Mouse (Mus musculus) liver, embryonic 18 days (tissue): ENCODE measurements around the gene Ajm1. TPM values are rescaled to one million over a fixed set of nuclear protein-coding genes. Genes with fewer than 3 reads are reported as not detected.

Experiments used
- polyA plus RNA-seq: library from polyadenylated mRNA; depleted of rRNA; stranded (reverse); fragments of >200 nt; gene quantifications from 2 replicates; pipeline ENCODE4 v1.2.3, GENCODE M21; 2012; rRNA removed

Gene Ajm1
- 0.05 and 0.13 TPM in 2 replicates for polyA plus RNA-seq

DNA sequence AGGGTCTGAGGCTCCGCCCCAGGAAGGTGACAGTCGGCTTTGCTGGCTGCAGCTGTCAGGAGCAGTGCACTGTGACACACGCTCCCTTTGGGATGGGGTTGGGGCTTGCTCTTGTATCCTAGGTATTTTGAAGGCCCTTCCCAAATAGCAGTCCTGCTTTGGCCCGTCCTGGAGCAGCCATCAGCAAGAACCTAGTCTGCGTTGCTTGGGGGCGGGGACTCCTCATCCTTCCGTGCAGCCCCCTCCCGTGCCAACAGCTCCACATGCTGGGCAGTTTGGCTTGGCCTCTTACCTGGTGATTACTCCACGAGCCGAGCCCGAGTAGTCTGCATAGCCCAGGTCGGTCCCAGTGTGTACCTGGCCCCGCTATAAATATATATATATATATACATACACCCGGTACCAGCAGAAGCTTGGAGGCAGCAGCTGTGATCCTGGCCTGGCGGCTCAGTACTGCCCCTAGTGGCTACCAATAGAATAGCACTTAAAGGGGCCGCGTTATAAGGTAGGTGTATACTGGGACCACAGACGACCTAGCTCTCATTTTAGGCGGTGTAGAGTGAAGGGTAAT is at the start of gene Ajm1:
Gene Ajm1 (minus strand): TSS at position 464 of the 571 bp plus-strand sequence.

GRCm38 (mm10) chr2:25627811-25628210 is 46.3 kb upstream of the Ajm1 start, which contains the start of gene Fcna:
TSS of gene Fcna (minus strand) at chr2:25628030.

GRCm38 (mm10) chr2:25621229-25622200 is 40.0 kb upstream of the Ajm1 start, which contains the start of gene Tmem141:
TSS of gene Tmem141 (minus strand) at chr2:25622005.

DNA sequence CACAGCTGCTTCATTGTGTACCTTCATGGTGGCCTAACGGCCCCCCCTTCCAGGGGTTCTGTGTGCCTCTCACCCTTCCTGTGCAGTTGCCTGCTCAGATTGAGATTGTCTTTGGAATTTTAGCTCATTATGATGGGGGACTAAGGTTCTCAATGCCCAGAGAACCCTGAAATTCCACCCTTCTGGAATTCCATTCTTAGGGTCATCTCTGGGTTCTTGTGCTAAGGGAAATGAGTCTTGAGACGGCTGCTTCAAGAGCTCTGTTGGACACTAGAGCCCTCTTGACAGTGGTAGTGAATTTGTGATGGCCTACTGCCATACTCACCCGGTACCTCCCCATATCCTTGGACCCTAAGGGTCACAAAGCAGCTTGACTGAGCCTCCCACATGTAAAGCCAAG is 36.0 kb upstream of the Ajm1 start, which contains the start of gene Ccdc183:
Gene Ccdc183 (minus strand): TSS at position 101 of the 400 bp plus-strand sequence.

GRCm38 (mm10) chr2:25607761-25608622 is 26.4 kb upstream of the Ajm1 start, which contains the start of gene Rabl6:
TSS of gene Rabl6 (minus strand) at chr2:25608521.

DNA sequence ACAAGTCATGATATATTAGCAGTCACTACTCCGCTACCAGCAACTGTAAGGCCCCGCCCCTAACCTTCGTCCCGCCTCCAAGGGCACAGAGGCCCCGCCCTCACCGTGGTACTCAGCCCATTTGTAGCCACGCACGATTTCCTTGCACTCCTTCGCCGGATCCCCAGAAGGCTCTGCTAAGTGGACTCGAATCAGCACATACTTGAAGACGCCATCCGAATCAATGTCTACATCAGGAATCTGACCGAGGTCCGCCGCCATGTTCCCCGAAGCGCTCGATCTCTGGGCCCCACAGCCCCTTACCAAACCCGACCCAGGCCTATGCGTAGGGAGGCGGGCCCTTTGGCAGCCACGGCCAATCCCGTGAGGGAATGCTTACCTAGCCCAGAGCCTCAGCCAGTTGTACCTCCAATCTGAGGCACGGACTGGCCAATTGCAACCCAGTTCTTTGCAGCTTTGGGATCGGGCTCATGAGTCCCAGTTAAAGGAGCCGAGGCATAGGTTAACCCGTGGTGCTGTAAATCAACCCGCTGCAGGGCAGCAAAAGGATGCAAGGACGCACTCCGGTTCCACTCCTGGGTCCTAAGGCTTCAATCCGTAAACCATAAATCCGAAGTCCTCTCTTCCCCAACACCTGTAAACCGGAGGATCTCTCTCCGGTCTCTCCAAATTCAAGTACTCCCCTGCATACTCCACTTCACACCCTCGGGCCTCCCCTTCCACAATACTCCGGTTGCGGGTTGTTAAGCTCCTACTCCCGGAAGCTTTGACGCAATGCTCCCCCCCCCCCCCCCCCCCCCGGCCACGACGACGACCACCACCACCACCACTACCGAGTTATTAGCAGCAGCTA is 6.8 kb downstream of the Ajm1 start, which contains the start of the genes Mamdc4 and Phpt1:
Gene Mamdc4 (minus strand): TSS at position 267 of the 853 bp plus-strand sequence.
Gene Phpt1 (minus strand): TSS at position 646 of the 853 bp plus-strand sequence.

DNA sequence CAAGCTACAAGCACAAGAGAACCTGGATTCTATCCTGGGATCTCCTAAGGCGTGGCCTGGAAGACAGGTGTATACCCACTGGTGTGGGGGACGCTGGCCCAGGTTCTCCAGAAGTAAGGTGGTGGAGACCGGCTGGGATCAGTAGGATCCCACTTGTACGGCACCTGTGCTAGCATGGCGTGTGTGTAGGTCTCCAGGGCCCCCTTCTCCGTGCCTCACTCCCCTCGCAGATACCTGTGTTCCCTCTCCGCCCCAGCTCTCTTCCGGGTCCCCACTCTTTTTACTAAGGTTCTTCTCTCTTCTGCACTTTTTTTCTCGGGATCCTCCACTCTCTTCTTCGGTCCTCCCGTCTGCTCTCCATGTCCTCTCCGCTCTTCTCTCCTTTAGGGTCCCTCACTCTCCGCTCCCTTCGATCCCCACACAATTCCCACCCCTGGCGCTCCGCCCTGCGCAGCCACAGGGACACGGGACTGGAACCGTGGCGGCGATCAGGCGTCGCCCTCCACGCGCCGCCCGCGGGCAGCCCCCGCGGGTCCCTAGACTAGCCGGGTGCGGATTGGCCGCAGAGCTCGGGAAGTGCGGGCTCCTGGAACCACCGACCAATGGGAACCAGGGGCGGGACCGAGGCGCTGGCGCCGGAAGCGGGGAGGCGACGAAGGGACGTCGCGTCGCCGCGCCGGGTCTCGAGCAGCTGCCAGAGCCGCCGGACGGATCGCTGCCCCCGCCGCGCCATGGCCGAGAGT is 24.2 kb downstream of the Ajm1 start, which contains the start of gene Edf1:
Gene Edf1 (plus strand): TSS at position 627 of the 743 bp plus-strand sequence.

GRCm38 (mm10) chr2:25546811-25547491 is 34.6 kb downstream of the Ajm1 start, which contains the start of gene Traf2:
TSS of gene Traf2 (minus strand) at chr2:25546940.

Other genes starting within 250 kb of the Ajm1 start
- gene Man1b1, start 249.4 kb downstream of the Ajm1 start, polyA plus RNA-seq, result 5.0 and 5.1 TPM in 2 replicates
- 16.5 and 17.1 TPM in 2 replicates for gene Dpp7, start 225.4 kb downstream of the Ajm1 start, polyA plus RNA-seq
- gene Uap1l1, start 216.1 kb downstream of the Ajm1 start, polyA plus RNA-seq, result 7.3 and 8.2 TPM in 2 replicates
- 8.4 and 10.1 TPM in 2 replicates for gene Sapcd2, start 209.4 kb downstream of the Ajm1 start, polyA plus RNA-seq
- gene Entpd2, start 185.9 kb downstream of the Ajm1 start, polyA plus RNA-seq, result 6.0 and 7.2 TPM in 2 replicates
- 6.9 and 7.6 TPM in 2 replicates for gene Npdc1, start 182.4 kb downstream of the Ajm1 start, polyA plus RNA-seq
- gene Fut7, start 158.5 kb downstream of the Ajm1 start, polyA plus RNA-seq, result 0.87 and 0.96 TPM in 2 replicates
- gene Abca2, start 153.1 kb downstream of the Ajm1 start, polyA plus RNA-seq, result 2.1 and 2.4 TPM in 2 replicates
- 1.8 and 2.3 TPM in 2 replicates for gene Clic3, start 124.9 kb downstream of the Ajm1 start, polyA plus RNA-seq
- 12.5 and 13.0 TPM in 2 replicates for gene Paxx, start 120.7 kb downstream of the Ajm1 start, polyA plus RNA-seq
- 0.68 and 0.72 TPM in 2 replicates for gene Ptgds, start 111.7 kb downstream of the Ajm1 start, polyA plus RNA-seq
- not detected in 2 replicates for gene Lcn12, start 87.8 kb downstream of the Ajm1 start, polyA plus RNA-seq
- 4.7 and 5.0 TPM in 2 replicates for gene Fbxw5, start 81.0 kb downstream of the Ajm1 start, polyA plus RNA-seq
- 91.0 TPM in 2 replicates for gene C8g, start 80.0 kb downstream of the Ajm1 start, polyA plus RNA-seq
- gene Traf2, start 34.8 kb downstream of the Ajm1 start, polyA plus RNA-seq, result 5.9 and 6.6 TPM in 2 replicates
- 102 and 106 TPM in 2 replicates for gene Edf1, start 23.9 kb downstream of the Ajm1 start, polyA plus RNA-seq
- gene Mamdc4, start 6.9 kb downstream of the Ajm1 start, polyA plus RNA-seq, result 0.99 and 2.5 TPM in 2 replicates
- gene Phpt1, start 6.5 kb downstream of the Ajm1 start, polyA plus RNA-seq, result 33.1 and 38.3 TPM in 2 replicates
- 17.2 and 22.1 TPM in 2 replicates for gene Rabl6, start 26.8 kb upstream of the Ajm1 start, polyA plus RNA-seq
- not detected in 2 replicates for gene Ccdc183, start 35.9 kb upstream of the Ajm1 start, polyA plus RNA-seq
- 23.0 and 24.3 TPM in 2 replicates for gene Tmem141, start 40.2 kb upstream of the Ajm1 start, polyA plus RNA-seq
- 84.3 and 88.2 TPM in 2 replicates for gene Fcna, start 46.3 kb upstream of the Ajm1 start, polyA plus RNA-seq
- gene Lcn8, start 71.4 kb upstream of the Ajm1 start, polyA plus RNA-seq, result not detected in 2 replicates
- not detected in 2 replicates for gene Lcn5, start 76.2 kb upstream of the Ajm1 start, polyA plus RNA-seq
- gene Lcn6, start 95.0 kb upstream of the Ajm1 start, polyA plus RNA-seq, result not detected in 2 replicates
- not detected in 2 replicates for gene Lcn10, start 101.0 kb upstream of the Ajm1 start, polyA plus RNA-seq
- gene Obp2a, start 118.3 kb upstream of the Ajm1 start, polyA plus RNA-seq, result not detected in 2 replicates
- 4.9 and 5.3 TPM in 2 replicates for gene Bmyc, start 125.0 kb upstream of the Ajm1 start, polyA plus RNA-seq
- gene Obp2b, start 155.3 kb upstream of the Ajm1 start, polyA plus RNA-seq, result not detected in 2 replicates
- gene Lcn3, start 183.8 kb upstream of the Ajm1 start, polyA plus RNA-seq, result not detected in 2 replicates
- gene Lcn11, start 195.3 kb upstream of the Ajm1 start, polyA plus RNA-seq, result not detected in 2 replicates
- gene Gm13539, start 200.5 kb upstream of the Ajm1 start, polyA plus RNA-seq, result not detected in 2 replicates
- not detected in 2 replicates for gene Glt6d1, start 234.1 kb upstream of the Ajm1 start, polyA plus RNA-seq
- gene Lcn9, start 241.4 kb upstream of the Ajm1 start, polyA plus RNA-seq, result not detected in 2 replicates